Mouse (Mus musculus) adrenal gland, adult (tissue): ENCODE data around the gene Psen2.
A peak's percentile ranks its signal among the peaks of the same experiment; 100 is the strongest.

Source experiments
- DNase-seq, 2 experiments: peaks; one replicate each; pipeline ENCODE4 v3.0.0; 2022 to 2023; ENCODE audit warnings: low spot score in 1 of 2; ENCODE audit not compliant: inconsistent age in 2 of 2

Psen2 gene

GRCm38 (mm10) chr1:180179840-180180239, 83.4 kb downstream of the Psen2 start:
- peak in 1 of 2 experiments; percentile 70 for DNase-seq

GRCm38 (mm10) chr1:180179100-180179499, 84.1 kb downstream of the Psen2 start:
- no peak for DNase-seq

- DNase-seq, result no peak
These were observed 84.9 kb downstream of the Psen2 start for GRCm38 (mm10) chr1:180178340-180178739.
